Comparison of ENCODE assay signal across 8 mouse cellular contexts in the genomic region with DNA sequence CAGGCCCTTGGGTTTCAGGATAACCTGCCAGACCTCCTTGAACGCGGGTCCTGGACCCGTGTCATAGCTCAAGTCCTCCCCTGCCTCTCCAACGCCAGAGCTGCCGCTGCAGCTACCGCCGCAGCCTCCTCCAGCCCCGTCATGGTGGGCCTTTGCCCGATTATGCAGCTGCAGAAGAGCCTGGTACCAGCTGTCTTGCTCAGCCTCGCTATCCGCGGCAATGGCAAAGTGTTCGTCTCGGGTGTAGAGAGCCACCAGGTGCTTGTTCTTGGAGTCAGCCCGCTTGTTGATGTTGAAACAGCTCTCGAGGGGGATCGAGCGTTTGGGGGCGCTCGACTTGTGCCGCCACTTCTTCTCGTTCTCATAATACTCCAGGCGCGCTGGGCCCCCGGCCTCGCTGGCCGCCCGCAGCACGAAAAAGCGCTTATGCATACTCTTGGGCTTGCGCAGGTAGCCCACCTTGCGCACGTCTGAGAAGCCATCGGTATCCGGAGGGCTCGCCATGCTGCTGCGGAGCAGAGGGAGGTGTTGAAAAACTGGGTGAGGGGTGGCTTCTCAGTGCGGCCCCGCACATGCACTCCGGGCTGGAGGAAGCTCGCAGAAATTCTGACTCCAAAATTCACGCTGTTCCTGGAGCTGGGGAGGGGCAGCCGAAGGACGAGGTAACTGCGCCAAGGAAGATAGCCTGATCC. TPM values are rescaled to one million over a fixed set of nuclear protein-coding genes. Genes with fewer than 3 reads are reported as not detected.
DNase-seq lines count a peak whose midpoint lies in the region; ATAC-seq and TF ChIP-seq lines count a peak whose summit lies in the region.
"Had no signal": no experiment of that assay in that cellular context is flagged by ENCODE, and none has a peak within 500 bp of the region (broad histone marks: within the 10 kb centered on the region; RNA-seq: fewer than 3 reads in every experiment).

No protein-coding gene starts in this region.

- peak overlapping the region; percentile 74 for H3K27ac ChIP-seq in intestine, postnatal 0 days (ENCODE audit: low read depth, low read length)
- H3K27ac ChIP-seq in limb, embryonic 12.5 days = peak overlapping the region; percentile 97
- peak overlapping the region; percentile 90 for H3K27ac ChIP-seq in midbrain, postnatal 0 days (ENCODE audit: low read depth, low read length)
- peak overlapping the region; percentile 97 for H3K27ac ChIP-seq in stomach, embryonic 16.5 days (ENCODE audit: low read length)

- intact Hi-C loops in gastrocnemius, postnatal 36 days (cut with DNase I) = loop anchor here (2.0 to 5.0 kb wide), 4 partner anchors 142 to 603 kb away; no protein-coding TSS in a partner anchor

- peak overlapping the region; percentile 59 for H3K4me3 ChIP-seq in intestine, postnatal 0 days (ENCODE audit: low read depth, low read length)
- H3K4me3 ChIP-seq in limb, embryonic 12.5 days (replicated peaks) = peak overlapping the region; percentile 72
- peak overlapping the region; percentile 61 for H3K4me3 ChIP-seq in midbrain, postnatal 0 days (ENCODE audit: low read depth, low read length)
- peak overlapping the region; percentile 75 for H3K4me3 ChIP-seq in stomach, embryonic 16.5 days (replicated peaks; ENCODE audit: low read length)

- DNase-seq in adrenal gland, postnatal 36 days = peak; percentile 46 to 63
- peak; percentile 67 for DNase-seq in embryo, embryonic 10 days (ENCODE audit: low spot score)
- DNase-seq in gastrocnemius, postnatal 36 days = peak; percentile 23 to 47
- DNase-seq in midbrain, postnatal 0 days (ENCODE audit: low spot score) = peak; percentile 83

- peak; percentile 39 for TF ChIP-seq CTCF in intestine, postnatal 0 days (IDR thresholded peaks at IDR 0.05; ENCODE audit: low read depth)
- peak; percentile 57 for TF ChIP-seq CTCF in midbrain, postnatal 0 days (IDR thresholded peaks at IDR 0.05)

- WGBS in intestine, postnatal 0 days = under 1% methylated on average over 45 of the region's 45 CpGs
- WGBS in limb, embryonic 12.5 days = under 1% methylated on average over 45 of the region's 45 CpGs
- WGBS in midbrain, postnatal 0 days = under 1% methylated on average over 45 of the region's 45 CpGs
- under 1% methylated on average over 45 of the region's 45 CpGs for WGBS in stomach, embryonic 16.5 days

- H3K9me3 ChIP-seq in intestine, postnatal 0 days (ENCODE audit: control insufficient read depth) = no peaks in the 10 kb centered on the region
- H3K9me3 ChIP-seq in limb, embryonic 12.5 days = no peaks in the 10 kb centered on the region; the same call in 1 of the 2 replicates
- no peaks in the 10 kb centered on the region for H3K9me3 ChIP-seq in midbrain, postnatal 0 days (ENCODE audit: low read length)
- H3K9me3 ChIP-seq in stomach, embryonic 16.5 days (replicated peaks; ENCODE audit: control insufficient read depth, low read length) = no peaks in the 10 kb centered on the region

- no peak for ATAC-seq in intestine, postnatal 0 days
- ATAC-seq in limb, embryonic 12.5 days (ENCODE audit: insufficient number of reproducible peaks, insufficient read depth, low FRiP score, low TSS enrichment, low read depth) = no peak
- ATAC-seq in midbrain, postnatal 0 days (ENCODE audit: low FRiP score) = peak; percentile 2; the same call in 1 of the 2 replicates
- ATAC-seq in stomach, embryonic 16.5 days (ENCODE audit: insufficient read depth, low FRiP score) = no peak

- peaks cover 35% of the 10 kb centered on the region for H3K27me3 ChIP-seq in intestine, postnatal 0 days (replicated peaks; ENCODE audit: control insufficient read depth, insufficient read depth, low read length)
- 0 out of 2 replicates have a peak, but pooled peaks cover 6% of the 10 kb centered on the region for H3K27me3 ChIP-seq in limb, embryonic 12.5 days
- no peaks in the 10 kb centered on the region for H3K27me3 ChIP-seq in midbrain, postnatal 0 days (ENCODE audit: insufficient read depth, low read length)
- H3K27me3 ChIP-seq in stomach, embryonic 16.5 days (ENCODE audit: control insufficient read depth, insufficient read depth, low read length) = no peaks in the 10 kb centered on the region

- peak overlapping the region; percentile 95 for H3K4me2 ChIP-seq in intestine, postnatal 0 days (replicated peaks; ENCODE audit: low read depth)
- H3K4me2 ChIP-seq in limb, embryonic 12.5 days = peak overlapping the region; percentile 85
- H3K4me2 ChIP-seq in midbrain, postnatal 0 days (ENCODE audit: low read depth, low read length, poor library complexity, severe bottlenecking) = peak overlapping the region; percentile 73
- H3K4me2 ChIP-seq in stomach, embryonic 16.5 days (ENCODE audit: low read depth, low read length) = peak overlapping the region; percentile 81

- H3K36me3 ChIP-seq in intestine, postnatal 0 days (ENCODE audit: control insufficient read depth, insufficient read depth) = no peaks in the 10 kb centered on the region
- H3K36me3 ChIP-seq in limb, embryonic 12.5 days = peaks cover 25% of the 10 kb centered on the region
- no peaks in the 10 kb centered on the region for H3K36me3 ChIP-seq in midbrain, postnatal 0 days (ENCODE audit: insufficient read depth, low read length)
- H3K36me3 ChIP-seq in stomach, embryonic 16.5 days (ENCODE audit: control insufficient read depth, insufficient read depth, low read length) = no peaks in the 10 kb centered on the region

- H3K4me1 ChIP-seq in intestine, postnatal 0 days (replicated peaks; ENCODE audit: control insufficient read depth, insufficient read depth, low read length) = 0 out of 2 replicates have a peak, but pooled peaks cover 2% of the 10 kb centered on the region
- H3K4me1 ChIP-seq in limb, embryonic 12.5 days (replicated peaks) = peaks cover 57% of the 10 kb centered on the region
- H3K4me1 ChIP-seq in midbrain, postnatal 0 days (ENCODE audit: insufficient read depth, low read length) = peaks cover 18% of the 10 kb centered on the region; the same call in 1 of the 2 replicates
- H3K4me1 ChIP-seq in stomach, embryonic 16.5 days (ENCODE audit: control insufficient read depth, insufficient read depth, low read length) = peaks cover 39% of the 10 kb centered on the region

- H3K9ac ChIP-seq in intestine, postnatal 0 days (ENCODE audit: low read depth, low read length) = peak overlapping the region; percentile 55
- H3K9ac ChIP-seq in limb, embryonic 12.5 days (replicated peaks) = peak overlapping the region; percentile 83
- H3K9ac ChIP-seq in midbrain, postnatal 0 days (replicated peaks; ENCODE audit: low read length, poor library complexity, severe bottlenecking) = peak overlapping the region; percentile 77
- peak overlapping the region; percentile 87 for H3K9ac ChIP-seq in stomach, embryonic 16.5 days (ENCODE audit: low read length)

RNA-seq across cellular contexts. Expression of gene Irs1, which starts 1.1 kb away (rescaled TPM):
- 10 to 100 TPM; 14.8 to 16.7 TPM for total RNA-seq in adrenal gland, postnatal 36 days (2021)
- 10 to 100 TPM; 46.4 to 49.6 TPM for total RNA-seq in gastrocnemius, postnatal 36 days (2021)
- polyA plus RNA-seq in intestine, postnatal 0 days (2015; fragmentation: Nextera tagmentation; extraction: Ambion mirVana) = 0.70 and 0.95 TPM in 2 replicates
- polyA plus RNA-seq in limb, embryonic 12.5 days (2016; fragmentation: Nextera tagmentation; extraction: Ambion mirVana) = 12.0 and 13.8 TPM in 2 replicates
- total RNA-seq in midbrain, postnatal 0 days (2014; rRNA removed) = 56.9 and 61.2 TPM in 2 replicates
- polyA plus RNA-seq in midbrain, postnatal 0 days (2015; fragmentation: Nextera tagmentation; extraction: Ambion mirVana) = 4.7 and 5.0 TPM in 2 replicates
- polyA plus RNA-seq in stomach, embryonic 16.5 days (2015; fragmentation: Nextera tagmentation; extraction: Ambion mirVana) = 5.0 and 5.9 TPM in 2 replicates

RNA-seq across cellular contexts. Expression of gene Rhbdd1, which starts 26.1 kb away (rescaled TPM):
- 10 to 100 TPM; 30.0 to 42.7 TPM for total RNA-seq in adrenal gland, postnatal 36 days (2021)
- 1 to 10 TPM; 6.4 to 7.7 TPM for total RNA-seq in gastrocnemius, postnatal 36 days (2021)
- polyA plus RNA-seq in intestine, postnatal 0 days (2015; fragmentation: Nextera tagmentation; extraction: Ambion mirVana) = 7.4 and 7.5 TPM in 2 replicates
- polyA plus RNA-seq in limb, embryonic 12.5 days (2016; fragmentation: Nextera tagmentation; extraction: Ambion mirVana) = 7.7 and 8.4 TPM in 2 replicates
- 3.6 and 6.9 TPM in 2 replicates for total RNA-seq in midbrain, postnatal 0 days (2014; rRNA removed)
- polyA plus RNA-seq in midbrain, postnatal 0 days (2015; fragmentation: Nextera tagmentation; extraction: Ambion mirVana) = 2.3 and 2.8 TPM in 2 replicates
- polyA plus RNA-seq in stomach, embryonic 16.5 days (2015; fragmentation: Nextera tagmentation; extraction: Ambion mirVana) = 12.1 and 12.9 TPM in 2 replicates

RNA-seq across cellular contexts. Expression of gene Gm9747, which starts 57.2 kb away (rescaled TPM):
- total RNA-seq in adrenal gland, postnatal 36 days (2021) = not detected
- not detected for total RNA-seq in gastrocnemius, postnatal 36 days (2021)
- 3.6 and 3.8 TPM in 2 replicates for polyA plus RNA-seq in intestine, postnatal 0 days (2015; fragmentation: Nextera tagmentation; extraction: Ambion mirVana)
- polyA plus RNA-seq in limb, embryonic 12.5 days (2016; fragmentation: Nextera tagmentation; extraction: Ambion mirVana) = 29.1 and 30.9 TPM in 2 replicates
- not detected in 2 replicates for total RNA-seq in midbrain, postnatal 0 days (2014; rRNA removed)
- polyA plus RNA-seq in midbrain, postnatal 0 days (2015; fragmentation: Nextera tagmentation; extraction: Ambion mirVana) = 16.3 and 16.8 TPM in 2 replicates
- 16.8 and 18.6 TPM in 2 replicates for polyA plus RNA-seq in stomach, embryonic 16.5 days (2015; fragmentation: Nextera tagmentation; extraction: Ambion mirVana)
- total RNA-seq: gastrocnemius, postnatal 4 days had no signal
